Mouse (Mus musculus) ovary, adult 10 weeks (tissue): ENCODE measurements around the gene Eps8l3. TPM values are rescaled to one million over a fixed set of nuclear protein-coding genes. Genes with fewer than 3 reads are reported as not detected.

Experiments
- polyA plus RNA-seq: library from polyadenylated mRNA; stranded (reverse); fragments of 350-450 nt; fragmentation: Illumina TruSeq; extraction: RNeasy Lipid Tissue Mini Kit (QIAGEN cat#74804); gene quantifications from one replicate; pipeline ENCODE4 v1.2.3, GENCODE M21; 2014

The Eps8l3 gene
- polyA plus RNA-seq = 0.31 TPM

DNA sequence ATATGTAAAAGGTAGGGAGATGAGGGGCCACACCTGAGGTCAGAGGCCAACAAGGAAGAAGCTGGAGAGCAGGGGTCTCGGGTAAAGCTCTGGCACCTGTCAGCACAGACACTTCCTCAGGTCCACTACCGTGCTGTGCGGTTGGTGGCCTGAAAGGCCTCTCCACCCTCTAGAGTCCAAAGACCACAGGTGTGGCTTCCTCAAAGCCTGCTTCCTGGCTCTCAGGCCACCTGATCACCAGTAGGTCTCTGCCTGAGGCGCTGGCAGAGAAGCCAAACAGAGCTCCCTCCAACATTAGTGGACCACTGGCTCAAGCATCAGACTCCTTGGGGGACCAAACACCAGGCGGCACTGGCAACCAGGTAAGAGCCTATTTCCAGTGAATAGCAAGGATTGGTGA, at the start of gene Eps8l3:
Gene Eps8l3, plus strand, starts transcription at position 225 of the 400 bp plus-strand sequence.

GRCm38 (mm10) chr3:107895720-107896569, 18.9 kb downstream of the Eps8l3 start, which contains the start of gene Gstm5:
Gene Gstm5, plus strand, starts transcription at chr3:107895821.

GRCm38 (mm10) chr3:107931670-107932069, 54.6 kb downstream of the Eps8l3 start, which contains the start of gene Gstm7:
Gene Gstm7, minus strand, starts transcription at chr3:107931817.

Other genes starting within 250 kb of the Eps8l3 start
- gene Gm10961, start 245.9 kb upstream of the Eps8l3 start, polyA plus RNA-seq = not detected
- gene Strip1, start 245.5 kb upstream of the Eps8l3 start, polyA plus RNA-seq = 5.2 TPM
- 303 TPM for gene Ahcyl1, start 180.7 kb upstream of the Eps8l3 start, polyA plus RNA-seq
- 10.7 TPM for gene Csf1, start 116.8 kb upstream of the Eps8l3 start, polyA plus RNA-seq
- gene Gstm5, start 18.6 kb downstream of the Eps8l3 start, polyA plus RNA-seq = 105 TPM
- 5.8 TPM for gene Gstm7, start 54.6 kb downstream of the Eps8l3 start, polyA plus RNA-seq
- gene Gstm6, start 66.5 kb downstream of the Eps8l3 start, polyA plus RNA-seq = 7.0 TPM
- gene Gstm3, start 92.1 kb downstream of the Eps8l3 start, polyA plus RNA-seq = not detected
- gene Gstm2, start 109.2 kb downstream of the Eps8l3 start, polyA plus RNA-seq = 319 TPM
- 56.8 TPM for gene Gstm1, start 140.7 kb downstream of the Eps8l3 start, polyA plus RNA-seq
- 1.4 TPM for gene Gstm4, start 167.7 kb downstream of the Eps8l3 start, polyA plus RNA-seq
- gene Ampd2, start 209.4 kb downstream of the Eps8l3 start, polyA plus RNA-seq = 8.6 TPM
- gene Gnat2, start 215.6 kb downstream of the Eps8l3 start, polyA plus RNA-seq = 1.00 TPM